Comparison of ENCODE assay signal across 8 mouse cellular contexts in genomic region chr4:57916201-57916661, GRCm38 (mm10). TPM values are rescaled to one million over a fixed set of nuclear protein-coding genes. Genes with fewer than 3 reads are reported as not detected.
A peak's percentile ranks its signal among the peaks of the same experiment; 100 is the strongest.
DNase-seq lines count a peak whose midpoint lies in the region; ATAC-seq lines count a peak whose summit lies in the region.

TSS of gene D630039A03Rik (minus strand) at chr4:57916297.

- peaks cover 28% of the 10 kb centered on the region for H3K4me1 ChIP-seq in limb, embryonic 15.5 days
- H3K4me1 ChIP-seq in stomach, embryonic 15.5 days: peaks cover 12% of the 10 kb centered on the region; the same call in 1 of the 2 replicates

- ATAC-seq in hematopoietic stem cell, adult 5-6 weeks (replicated peaks in 1 of 2; ENCODE audit: insufficient read depth in 1 of 2, low FRiP score in 2 of 2, low TSS enrichment in 1 of 2, low read depth in 1 of 2, poor library complexity in 2 of 2, severe bottlenecking in 2 of 2): peak; percentile 36 to 47; a peak in 3 of 4 replicates
- no peak for ATAC-seq in limb, embryonic 15.5 days (ENCODE audit: insufficient number of reproducible peaks, low FRiP score, low TSS enrichment, low read depth)
- peak; percentile 82 for ATAC-seq in stomach, embryonic 15.5 days (ENCODE audit: insufficient read depth, low FRiP score, low read depth)

- no peak within 1 kb of the TSS for H3K27ac ChIP-seq in limb, embryonic 15.5 days
- H3K27ac ChIP-seq in stomach, embryonic 15.5 days: peak within 1 kb of the TSS; percentile 91

- no peaks in the 10 kb centered on the region for H3K9me3 ChIP-seq in limb, embryonic 15.5 days
- no peaks in the 10 kb centered on the region for H3K9me3 ChIP-seq in stomach, embryonic 15.5 days

- H3K9ac ChIP-seq in limb, embryonic 15.5 days: no peak within 1 kb of the TSS
- H3K9ac ChIP-seq in stomach, embryonic 15.5 days: no peak within 1 kb of the TSS

- H3K4me3 ChIP-seq in limb, embryonic 15.5 days: no peak within 1 kb of the TSS
- peak within 1 kb of the TSS; percentile 32 for H3K4me3 ChIP-seq in stomach, embryonic 15.5 days (replicated peaks)

- no peaks in the 10 kb centered on the region for H3K27me3 ChIP-seq in limb, embryonic 15.5 days
- no peaks in the 10 kb centered on the region for H3K27me3 ChIP-seq in stomach, embryonic 15.5 days (replicated peaks)

- H3K4me2 ChIP-seq in limb, embryonic 15.5 days: peak within 1 kb of the TSS; percentile 33
- H3K4me2 ChIP-seq in stomach, embryonic 15.5 days: peak within 1 kb of the TSS; percentile 50

- 11% methylated on average over 9 of the region's 9 CpGs for WGBS in limb, embryonic 15.5 days
- 13% methylated on average over 9 of the region's 9 CpGs for WGBS in stomach, embryonic 15.5 days

- intact Hi-C loops in left cerebral cortex, postnatal 4 days (cut with DNase I): no loop called here

- peak; percentile 44 for DNase-seq in left cerebral cortex, postnatal 4 days
- no peak for DNase-seq in left cerebral cortex, adult 11 months (ENCODE audit: low spot score)
- DNase-seq in adrenal gland, adult 8-10 months: peak; percentile 65
- DNase-seq in layer of hippocampus, adult 8-10 months (ENCODE audit: low spot score in 2 of 2): no peak
- DNase-seq in B cell, adult 2 months: no peak

- no peaks in the 10 kb centered on the region for H3K36me3 ChIP-seq in limb, embryonic 15.5 days
- H3K36me3 ChIP-seq in stomach, embryonic 15.5 days: no peaks in the 10 kb centered on the region

RNA-seq across cellular contexts. Expression of gene D630039A03Rik, which starts in this region (rescaled TPM):
- not detected for total RNA-seq in left cerebral cortex, postnatal 4 days (2021)
- 10 to 100 TPM; 13.0 to 17.0 (median 15.0) TPM for total RNA-seq in adrenal gland, adult 8-10 months (2022)
- 2.4 and 3.1 TPM in 2 replicates for total RNA-seq in hematopoietic stem cell, adult 5-6 weeks (2017)
- polyA plus RNA-seq in limb, embryonic 15.5 days (2015; fragmentation: Nextera tagmentation; extraction: Ambion mirVana): 0.12 and 0.14 TPM in 2 replicates
- 10.4 and 11.4 TPM in 2 replicates for polyA plus RNA-seq in stomach, embryonic 15.5 days (2015; fragmentation: Nextera tagmentation; extraction: Ambion mirVana)
- under 1 TPM; 0.13 to 0.33 (median 0.20) TPM for total RNA-seq in layer of hippocampus, adult 8-10 months (2022)

Comparison
In these comparisons a context has a peak if more than half of its experiments do, and no peak if none do; other contexts are left out.
1. RNA of gene D630039A03Rik (polyA plus RNA-seq): 10.4 to 11.4 TPM in stomach, embryonic 15.5 days; 0.12 to 0.14 TPM in limb, embryonic 15.5 days; every median in the first group is over 10 times any median in the second.
2. Peak in DNase-seq in left cerebral cortex, postnatal 4 days; RNA of the gene not detected or under 1 TPM.